Mouse (Mus musculus) stomach, embryonic 14.5 days (tissue): ENCODE measurements around the gene Rbm33. TPM values are rescaled to one million over a fixed set of nuclear protein-coding genes. Genes with fewer than 3 reads are reported as not detected.

Experiments used
- ATAC-seq: fragments of 200-750 bp; cut with Nextera tagmentation; 2 replicates; pipeline ENCODE4 v1.8.0; 2017; ENCODE audit warnings: low read depth, moderate TSS enrichment; ENCODE audit not compliant: insufficient number of reproducible peaks, insufficient read depth, low FRiP score
- H3K27ac ChIP-seq: fragments of 300-500 bp; sonication (generic); 2 replicates; pipeline ENCODE4 v1.5.1; 2014; ENCODE audit warnings: mild to moderate bottlenecking, low read length, moderate library complexity, mixed read lengths
- H3K27me3 ChIP-seq: fragments of 300-500 bp; sonication (generic); 2 replicates; pipeline ENCODE4 v1.6.1; 2014; ENCODE audit warnings: low read length, control low read depth, mixed read lengths; ENCODE audit not compliant: control insufficient read depth, insufficient read depth
- H3K36me3 ChIP-seq: fragments of 300-500 bp; sonication (generic); 2 replicates; pipeline ENCODE4 v1.6.1; 2014; ENCODE audit warnings: mild to moderate bottlenecking, control low read depth, low read length, moderate library complexity, mixed read lengths; ENCODE audit not compliant: control insufficient read depth, insufficient read depth
- H3K4me1 ChIP-seq: fragments of 300-500 bp; sonication (generic); 2 replicates; pipeline ENCODE4 v1.6.1; 2014; ENCODE audit warnings: low read length, control low read depth, mixed read lengths; ENCODE audit not compliant: control insufficient read depth, insufficient read depth
- H3K4me2 ChIP-seq: fragments of 300-500 bp; sonication (generic); replicated peaks from 2 replicates; pipeline ENCODE4 v1.6.1; 2014; ENCODE audit warnings: low read depth, low read length, control low read depth
- H3K4me3 ChIP-seq: fragments of 300-500 bp; sonication (generic); 2 replicates; pipeline ENCODE4 v1.5.1; 2014; ENCODE audit warnings: low read depth, low read length, control low read depth
- H3K9ac ChIP-seq: fragments of 300-500 bp; sonication (generic); replicated peaks from 2 replicates; pipeline ENCODE4 v1.6.1; 2014; ENCODE audit warnings: low read depth, mild to moderate bottlenecking, control low read depth, low read length, moderate library complexity, mixed read lengths
- H3K9me3 ChIP-seq: fragments of 300-500 bp; sonication (generic); 2 replicates; pipeline ENCODE4 v1.6.1; 2016; ENCODE audit warnings: low read depth, low read length, control low read depth; ENCODE audit not compliant: control insufficient read depth
- WGBS: fragments of 180-500 bp; shearing (Covaris S2); extraction: QIAGEN DNeasy Blood & Tissue Kit; methylation state at CpG from one replicate; pipeline ENCODE4 v1.1.7; 2014; 5-methylcytosine and 5-hydroxymethylcytosine counted together
- polyA plus RNA-seq: library from polyadenylated mRNA; unstranded; fragments of >200 nt; fragmentation: Nextera tagmentation; extraction: Ambion mirVana; gene quantifications from 2 replicates; pipeline ENCODE4 v1.2.1, GENCODE M21; 2014

The Rbm33 gene
- polyA plus RNA-seq, 1 experiment from 2014 or later: 27.4 TPM

- peaks cover 83% of the 10 kb centered on the region for H3K27me3 ChIP-seq
- H3K9ac ChIP-seq: peak overlapping the region; percentile 65; the same call in 1 of the 2 replicates
- no peak for ATAC-seq
- H3K36me3 ChIP-seq: no peaks in the 10 kb centered on the region
- H3K4me2 ChIP-seq: peak overlapping the region; percentile 79
- peaks cover 9% of the 10 kb centered on the region; the same call in 1 of the 2 replicates for H3K4me1 ChIP-seq
- H3K9me3 ChIP-seq: no peaks in the 10 kb centered on the region
- peak overlapping the region; percentile 60 for H3K4me3 ChIP-seq
- peak overlapping the region; percentile 82 for H3K27ac ChIP-seq
- WGBS: 3% methylated on average over 33 of the region's 33 CpGs
These were observed 146.0 kb downstream of the Rbm33 start for GRCm38 (mm10) chr5:28462741-28463590.

- H3K27me3 ChIP-seq: peaks cover 77% of the 10 kb centered on the region
- H3K4me1 ChIP-seq: 0 out of 2 replicates have a peak, but pooled peaks cover 7% of the 10 kb centered on the region
- ATAC-seq: no peak
- peak overlapping the region; percentile 60 for H3K4me3 ChIP-seq
- no peaks in the 10 kb centered on the region for H3K36me3 ChIP-seq
- no peaks in the 10 kb centered on the region for H3K9me3 ChIP-seq
- H3K9ac ChIP-seq: peak overlapping the region; percentile 65
- H3K27ac ChIP-seq: peak overlapping the region; percentile 82
- H3K4me2 ChIP-seq: peak overlapping the region; percentile 79
- 3% methylated on average over 10 of the region's 10 CpGs for WGBS
These were observed 146.7 kb downstream of the Rbm33 start for GRCm38 (mm10) chr5:28463656-28464055.

- WGBS: under 1% methylated on average over 69 of the region's 76 CpGs
- peak overlapping the region; percentile 79 for H3K4me2 ChIP-seq
- 0 out of 2 replicates have a peak, but pooled peaks cover 6% of the 10 kb centered on the region for H3K4me1 ChIP-seq
- ATAC-seq: no peak
- peaks cover 69% of the 10 kb centered on the region for H3K27me3 ChIP-seq
- no peaks in the 10 kb centered on the region for H3K9me3 ChIP-seq
- peak overlapping the region; percentile 82 for H3K27ac ChIP-seq
- H3K36me3 ChIP-seq: no peaks in the 10 kb centered on the region
- H3K4me3 ChIP-seq: peak overlapping the region; percentile 60
- peak overlapping the region; percentile 65 for H3K9ac ChIP-seq
These were observed 147.6 kb downstream of the Rbm33 start for GRCm38 (mm10) chr5:28464361-28465098.

GRCm38 (mm10) chr5:28465099-28465406 lies 148.1 kb downstream of the Rbm33 start:
- WGBS: 0% methylated on average over 29 of the region's 29 CpGs
- peak overlapping the region; percentile 79 for H3K4me2 ChIP-seq
- H3K27ac ChIP-seq: peak overlapping the region; percentile 82
- H3K27me3 ChIP-seq: peaks cover 65% of the 10 kb centered on the region
- H3K36me3 ChIP-seq: no peaks in the 10 kb centered on the region
- H3K4me1 ChIP-seq: 0 out of 2 replicates have a peak, but pooled peaks cover 3% of the 10 kb centered on the region
- peak overlapping the region; percentile 60 for H3K4me3 ChIP-seq
- peak overlapping the region; percentile 65 for H3K9ac ChIP-seq
- H3K9me3 ChIP-seq: no peaks in the 10 kb centered on the region
- no peak for ATAC-seq

GRCm38 (mm10) chr5:28465526-28465925 lies 148.6 kb downstream of the Rbm33 start:
- Histone ChIP-seq H3K9ac (peak overlapping the region; percentile 65), H3K4me3 (peak overlapping the region; percentile 60), H3K27me3 (peaks cover 64% of the 10 kb centered on the region), H3K9me3 (no peaks in the 10 kb centered on the region), H3K4me1 (no peaks in the 10 kb centered on the region), H3K27ac (peak overlapping the region; percentile 82), H3K36me3 (no peaks in the 10 kb centered on the region), H3K4me2 (peak overlapping the region; percentile 79)
- WGBS: 1% methylated on average over 18 of the region's 18 CpGs
- no peak for ATAC-seq

GRCm38 (mm10) chr5:28466351-28466750 lies 149.4 kb downstream of the Rbm33 start:
- Histone ChIP-seq H3K36me3 (no peaks in the 10 kb centered on the region), H3K9me3 (no peaks in the 10 kb centered on the region), H3K9ac (peak overlapping the region; percentile 65), H3K4me2 (peak overlapping the region; percentile 79), H3K27me3 (peaks cover 56% of the 10 kb centered on the region), H3K4me1 (no peaks in the 10 kb centered on the region), H3K4me3 (peak overlapping the region; percentile 60), H3K27ac (peak overlapping the region; percentile 82)
- WGBS: under 1% methylated on average over 15 of the region's 15 CpGs
- no peak for ATAC-seq

- no peaks in the 10 kb centered on the region for H3K4me1 ChIP-seq
- peak within 1 kb of the TSS; percentile 82 for H3K27ac ChIP-seq
- ATAC-seq: no peak
- no peaks in the 10 kb centered on the region for H3K9me3 ChIP-seq
- no peaks in the 10 kb centered on the region for H3K36me3 ChIP-seq
- H3K27me3 ChIP-seq: peaks cover 51% of the 10 kb centered on the region
- peak within 1 kb of the TSS; percentile 60 for H3K4me3 ChIP-seq
- peak within 1 kb of the TSS; percentile 65 for H3K9ac ChIP-seq
- under 1% methylated on average over 31 of the region's 31 CpGs for WGBS
- H3K4me2 ChIP-seq: peak within 1 kb of the TSS; percentile 79
These were observed 149.9 kb downstream of the Rbm33 start, which contains the start of gene Shh for GRCm38 (mm10) chr5:28466760-28467306. TSS of gene Shh (minus strand) at chr5:28467256.
